Mouse (Mus musculus): Measurements from ENCODE around the gene Lss. TPM values are rescaled to one million over a fixed set of nuclear protein-coding genes. Genes with fewer than 3 reads are reported as not detected.

Gene Lss
- polyA plus RNA-seq, 1 experiment from 2014 or later: 55.9 TPM

DNA sequence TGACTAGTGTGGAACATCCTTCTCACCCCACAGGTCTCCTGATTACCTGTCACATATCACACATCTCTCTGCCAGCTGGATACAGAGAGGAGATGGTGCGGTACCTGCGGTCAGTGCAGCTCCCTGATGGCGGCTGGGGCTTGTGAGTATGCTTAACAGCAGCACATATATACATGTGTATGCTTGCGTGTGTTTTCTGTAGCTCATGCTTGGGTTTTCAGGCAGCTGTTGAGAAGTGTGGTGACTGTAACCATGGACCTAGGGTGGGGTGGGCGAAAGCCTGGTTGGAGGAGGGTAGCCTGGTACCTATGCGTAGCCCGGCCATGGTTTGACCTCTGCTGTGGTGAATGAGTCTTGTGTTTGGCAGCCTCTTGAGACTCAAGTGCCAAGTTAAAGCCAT is 4.1 kb downstream of the Lss start:
- no peak overlapping the region for H3K4me3 ChIP-seq
- H3K27ac ChIP-seq (replicated peaks): no peak overlapping the region
- no peak for DNase-seq (ENCODE audit: low spot score)
- no peaks in the 10 kb centered on the region for H3K27me3 ChIP-seq (replicated peaks; ENCODE audit: low read depth, poor library complexity, severe bottlenecking)
- peaks cover 31% of the 10 kb centered on the region for H3K4me1 ChIP-seq
- 96% methylated on average over 7 of the region's 7 CpGs for WGBS
- H3K9me3 ChIP-seq: no peaks in the 10 kb centered on the region
- H3K36me3 ChIP-seq (replicated peaks): peaks cover 76% of the 10 kb centered on the region

DNA sequence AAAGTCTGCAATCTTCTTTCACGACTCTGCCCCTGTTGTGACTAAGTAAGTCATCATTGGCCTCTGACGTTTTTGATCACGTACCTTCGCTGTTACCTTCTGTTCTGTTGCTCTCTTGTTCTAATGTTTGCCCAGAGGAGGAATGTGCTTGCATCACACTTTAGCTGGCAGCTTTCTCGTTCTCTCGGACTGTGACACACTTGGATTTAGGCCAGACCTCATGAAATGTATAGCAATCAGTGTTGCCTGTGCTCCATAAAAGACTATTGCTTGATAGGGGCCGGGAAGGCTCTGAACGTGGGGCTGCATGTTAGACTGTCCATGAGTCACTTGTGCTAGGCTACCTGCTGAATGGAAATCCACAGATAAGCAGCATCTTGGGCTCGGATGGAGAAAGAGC is 6.2 kb downstream of the Lss start:
- Histone ChIP-seq H3K27ac (replicated peaks) (no peak overlapping the region), H3K4me1 (peaks cover 10% of the 10 kb centered on the region), H3K36me3 (replicated peaks) (peaks cover 97% of the 10 kb centered on the region), H3K27me3 (replicated peaks; ENCODE audit: low read depth, poor library complexity, severe bottlenecking) (no peaks in the 10 kb centered on the region), H3K9me3 (no peaks in the 10 kb centered on the region), H3K4me3 (no peak overlapping the region)
- 86% methylated on average over 9 of the region's 9 CpGs for WGBS
- no peak for DNase-seq (ENCODE audit: low spot score)

DNA sequence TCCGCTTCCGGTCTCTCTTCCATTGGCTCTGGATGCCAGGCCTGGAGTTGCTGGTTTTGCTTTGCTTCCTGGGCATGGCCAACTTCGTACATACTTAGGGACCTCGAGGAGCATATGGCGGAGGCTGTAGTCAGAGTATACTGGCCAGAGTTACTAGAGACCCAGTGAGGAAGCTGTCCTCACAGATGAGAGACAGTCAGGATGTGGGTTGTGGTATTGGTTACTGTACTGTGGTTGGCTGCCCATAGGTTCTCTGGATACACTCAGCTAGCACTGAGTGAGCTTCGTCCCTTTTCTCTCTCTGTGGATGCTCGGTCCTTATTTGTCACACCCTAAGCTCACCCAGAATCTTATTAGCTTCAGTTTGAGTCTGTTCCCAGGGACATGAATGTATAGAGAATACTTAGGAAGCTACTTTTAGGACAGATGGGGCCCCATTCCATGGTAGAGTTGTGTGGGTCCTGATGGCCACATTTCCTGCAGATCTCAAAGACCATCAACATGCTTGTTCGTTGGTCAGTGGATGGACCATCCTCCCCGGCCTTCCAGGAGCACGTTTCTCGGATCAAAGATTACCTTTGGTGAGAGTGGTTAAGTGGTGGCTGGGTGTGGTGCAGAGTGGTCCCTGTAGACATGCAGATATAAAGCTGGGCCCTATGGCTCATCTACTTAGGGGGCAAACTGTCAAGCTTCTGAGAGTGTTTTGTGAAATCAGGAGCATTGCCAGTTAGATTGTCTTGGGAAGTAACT is 10.1 kb downstream of the Lss start:
- 94% methylated on average over 11 of the region's 11 CpGs for WGBS
- H3K27ac ChIP-seq (replicated peaks): no peak overlapping the region
- H3K4me1 ChIP-seq: no peaks in the 10 kb centered on the region
- no peak overlapping the region for H3K4me3 ChIP-seq
- H3K27me3 ChIP-seq (replicated peaks; ENCODE audit: low read depth, poor library complexity, severe bottlenecking): no peaks in the 10 kb centered on the region
- H3K36me3 ChIP-seq (replicated peaks): peaks cover 100% of the 10 kb centered on the region
- DNase-seq (ENCODE audit: low spot score): no peak
- H3K9me3 ChIP-seq: no peaks in the 10 kb centered on the region

DNA sequence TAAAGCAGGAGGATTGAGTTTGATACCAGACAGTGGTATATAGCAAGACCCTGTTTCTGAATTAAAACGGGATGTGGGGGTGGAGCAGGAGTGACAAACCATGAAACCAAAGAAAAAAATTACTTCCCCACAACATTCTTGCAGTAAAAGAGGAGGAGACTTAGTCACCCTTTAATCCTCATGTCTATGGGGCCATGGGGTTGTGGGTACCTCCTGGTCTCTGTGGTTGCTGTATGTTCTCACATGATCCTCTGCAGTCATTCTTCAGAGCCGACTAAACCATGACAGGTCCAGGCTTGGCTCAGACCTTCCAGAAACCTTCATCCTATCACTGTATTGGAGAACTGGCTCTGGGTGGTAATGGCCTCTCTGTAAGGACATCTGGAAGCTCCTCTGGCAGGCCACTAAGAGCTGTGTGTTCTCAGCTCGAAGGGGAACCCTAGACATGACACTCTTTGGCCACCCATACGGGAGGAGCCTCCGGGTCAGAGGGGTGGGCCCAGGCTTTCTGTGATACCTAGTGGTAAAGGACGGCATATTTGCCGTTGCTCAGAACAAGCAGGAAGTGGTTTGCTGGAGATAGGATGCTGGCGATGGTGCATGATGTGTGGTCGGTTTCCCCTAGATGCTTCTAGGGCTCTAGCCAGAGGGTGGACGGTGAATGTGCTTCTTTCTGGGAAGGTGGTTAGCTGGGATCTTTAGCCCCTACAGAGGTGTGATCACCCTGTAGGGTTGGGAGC is 11.4 kb downstream of the Lss start:
- H3K36me3 ChIP-seq (replicated peaks): peaks cover 100% of the 10 kb centered on the region
- 94% methylated on average over 10 of the region's 10 CpGs for WGBS

DNA sequence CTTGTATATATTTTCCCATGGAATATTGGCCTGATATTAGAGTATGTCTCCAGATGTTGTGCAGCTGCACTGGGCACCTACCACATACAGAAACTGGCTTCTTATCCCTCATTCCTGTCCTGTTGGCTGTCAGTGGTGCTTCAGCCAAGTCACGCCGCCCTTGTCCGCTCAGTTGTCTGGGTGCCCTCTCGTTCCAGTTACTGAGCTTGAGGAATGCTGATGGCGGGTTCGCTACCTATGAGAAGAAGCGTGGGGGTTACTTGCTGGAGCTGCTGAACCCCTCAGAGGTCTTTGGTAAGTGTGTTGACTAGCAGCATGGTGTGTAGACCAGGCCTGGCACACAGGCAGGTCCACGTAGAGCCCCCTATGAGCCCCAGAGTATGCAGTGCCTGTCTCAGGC is 15.2 kb downstream of the Lss start:
- Histone ChIP-seq H3K27me3 (replicated peaks; ENCODE audit: low read depth, poor library complexity, severe bottlenecking) (no peaks in the 10 kb centered on the region), H3K9me3 (no peaks in the 10 kb centered on the region), H3K4me1 (no peaks in the 10 kb centered on the region), H3K36me3 (replicated peaks) (peaks cover 100% of the 10 kb centered on the region), H3K4me3 (no peak overlapping the region), H3K27ac (replicated peaks) (no peak overlapping the region)
- 95% methylated on average over 8 of the region's 8 CpGs for WGBS
- no peak for DNase-seq (ENCODE audit: low spot score)

More for the DNA sequence above, 11.4 kb downstream of the Lss start:
- Histone ChIP-seq H3K27me3 (replicated peaks; ENCODE audit: low read depth, poor library complexity, severe bottlenecking) (no peaks in the 10 kb centered on the region), H3K27ac (replicated peaks) (no peak overlapping the region), H3K4me1 (no peaks in the 10 kb centered on the region), H3K9me3 (no peaks in the 10 kb centered on the region), H3K4me3 (no peak overlapping the region)
- no peak for DNase-seq (ENCODE audit: low spot score)

DNA sequence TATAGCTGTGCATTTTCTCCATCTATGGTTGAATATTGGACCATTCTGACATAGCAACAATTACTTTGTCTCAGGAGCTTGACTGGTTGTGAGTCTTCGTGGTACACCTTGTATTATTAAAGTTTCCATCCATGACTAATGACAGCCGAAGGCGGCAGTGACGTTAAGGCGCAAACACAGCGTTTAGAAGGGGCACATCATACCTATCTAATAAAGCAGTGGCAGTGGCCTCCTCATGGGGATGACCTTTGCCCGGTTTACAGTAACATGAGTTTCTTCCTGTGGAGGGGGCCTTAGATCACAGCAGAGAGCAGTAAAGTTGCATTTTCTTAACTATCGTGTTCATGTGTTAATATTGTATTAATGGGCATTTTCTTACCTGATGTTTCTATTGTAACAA is 16.8 kb downstream of the Lss start:
- Histone ChIP-seq H3K9me3 (no peaks in the 10 kb centered on the region), H3K36me3 (replicated peaks) (peaks cover 100% of the 10 kb centered on the region), H3K4me1 (no peaks in the 10 kb centered on the region), H3K27me3 (replicated peaks; ENCODE audit: low read depth, poor library complexity, severe bottlenecking) (no peaks in the 10 kb centered on the region), H3K27ac (replicated peaks) (no peak overlapping the region), H3K4me3 (no peak overlapping the region)
- 93% methylated on average over 8 of the region's 8 CpGs for WGBS
- DNase-seq (ENCODE audit: low spot score): no peak

DNA sequence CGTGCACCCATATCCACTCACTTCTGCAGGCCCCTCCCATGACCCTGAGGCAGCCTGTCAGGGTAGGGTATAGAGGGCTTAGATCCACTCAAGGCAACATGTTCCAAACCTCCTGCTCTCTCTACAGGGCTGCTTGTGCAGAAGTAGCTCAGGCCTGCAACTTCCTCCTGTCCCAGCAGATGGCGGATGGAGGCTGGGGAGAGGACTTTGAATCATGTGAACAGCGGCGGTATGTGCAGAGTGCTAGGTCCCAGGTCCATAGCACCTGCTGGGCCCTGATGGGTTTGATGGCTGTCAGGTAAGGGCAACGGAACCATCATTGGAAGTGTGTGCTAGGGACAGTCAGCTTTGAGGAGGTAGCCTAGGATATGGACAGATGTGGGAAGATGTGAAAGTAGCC is 19.1 kb downstream of the Lss start:
- no peaks in the 10 kb centered on the region for H3K27me3 ChIP-seq (replicated peaks; ENCODE audit: low read depth, poor library complexity, severe bottlenecking)
- WGBS: 85% methylated on average over 5 of the region's 5 CpGs

GRCm38 (mm10) chr10:76551556-76551955 is 20.2 kb downstream of the Lss start:
- Histone ChIP-seq H3K27me3 (replicated peaks; ENCODE audit: low read depth, poor library complexity, severe bottlenecking) (no peaks in the 10 kb centered on the region), H3K9me3 (no peaks in the 10 kb centered on the region), H3K36me3 (replicated peaks) (peaks cover 92% of the 10 kb centered on the region), H3K4me1 (no peaks in the 10 kb centered on the region), H3K27ac (replicated peaks) (no peak overlapping the region), H3K4me3 (no peak overlapping the region)
- no peak for DNase-seq (ENCODE audit: low spot score)
- 82% methylated on average over 3 of the region's 3 CpGs for WGBS

More for the DNA sequence above, 19.1 kb downstream of the Lss start:
- peaks cover 97% of the 10 kb centered on the region for H3K36me3 ChIP-seq (replicated peaks)
- H3K9me3 ChIP-seq: no peaks in the 10 kb centered on the region
- H3K4me3 ChIP-seq: no peak overlapping the region
- no peaks in the 10 kb centered on the region for H3K4me1 ChIP-seq
- H3K27ac ChIP-seq (replicated peaks): no peak overlapping the region
- no peak for DNase-seq (ENCODE audit: low spot score)

GRCm38 (mm10) chr10:76554061-76554460 is 22.7 kb downstream of the Lss start:
- Histone ChIP-seq H3K4me1 (no peaks in the 10 kb centered on the region), H3K27ac (replicated peaks) (no peak overlapping the region), H3K27me3 (replicated peaks; ENCODE audit: low read depth, poor library complexity, severe bottlenecking) (no peaks in the 10 kb centered on the region), H3K36me3 (replicated peaks) (peaks cover 68% of the 10 kb centered on the region), H3K9me3 (no peaks in the 10 kb centered on the region), H3K4me3 (no peak overlapping the region)
- WGBS: 91% methylated on average over 5 of the region's 5 CpGs
- DNase-seq (ENCODE audit: low spot score): no peak

DNA sequence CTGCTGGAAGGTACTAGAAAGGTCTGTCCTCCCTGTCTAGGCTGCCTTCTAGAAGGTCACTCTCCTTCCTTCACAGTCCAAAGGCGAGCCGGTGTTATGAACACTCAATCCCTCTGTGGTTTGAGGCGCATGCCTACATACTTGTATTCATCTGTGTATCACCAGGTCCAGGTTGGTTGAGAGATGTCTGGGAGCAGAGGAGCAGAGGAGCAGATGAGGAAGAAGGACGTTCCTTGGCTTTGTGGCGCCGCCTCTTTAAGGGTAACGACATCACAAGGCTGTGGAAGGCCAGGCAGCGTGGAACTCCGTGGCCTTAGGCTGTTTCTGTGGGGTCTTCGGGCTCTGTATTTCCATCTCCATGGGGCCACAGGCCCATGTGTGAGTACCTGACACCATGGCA is 30.6 kb downstream of the Lss start, which contains the start of gene Spatc1l:
Gene Spatc1l, plus strand, starts transcription at position 301 of the 400 bp plus-strand sequence.
- 90% methylated on average over 10 of the region's 10 CpGs for WGBS
- Histone ChIP-seq H3K9me3 (no peaks in the 10 kb centered on the region), H3K4me3 (no peak within 1 kb of the TSS)

DNA sequence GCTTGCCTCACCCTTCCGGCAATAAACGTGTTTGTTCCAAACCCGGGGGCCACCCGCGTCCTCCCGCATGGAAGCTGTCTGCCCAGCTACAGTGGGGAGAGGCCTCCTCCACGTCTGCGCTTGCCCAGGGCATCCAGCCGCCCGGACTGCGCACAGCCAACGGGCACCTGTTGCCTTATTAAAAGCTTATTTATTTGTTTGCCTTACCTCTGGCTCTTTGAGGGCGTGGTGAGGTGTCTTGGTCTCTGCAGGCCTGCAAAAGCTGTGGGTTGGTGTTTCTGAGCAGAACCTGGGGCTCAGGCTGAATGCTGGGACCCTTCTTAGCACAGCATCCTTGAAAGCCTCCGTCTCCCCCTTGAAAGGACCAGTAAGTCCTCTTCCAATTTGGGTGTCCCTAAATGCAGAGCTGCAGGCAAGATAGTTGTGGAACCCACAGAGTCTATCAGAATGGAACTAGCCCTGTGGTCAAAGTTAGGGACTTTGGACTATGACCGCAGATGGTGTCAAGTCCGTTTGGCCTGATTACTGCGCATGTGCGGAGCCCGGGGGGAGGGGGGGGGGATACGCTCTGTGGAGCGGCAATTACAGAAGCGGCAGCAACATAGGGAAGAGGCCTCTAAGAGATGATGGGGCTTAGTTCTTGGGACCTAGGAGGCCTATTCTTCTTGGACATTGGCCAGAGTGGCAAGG is 38.8 kb downstream of the Lss start:
- peaks cover 5% of the 10 kb centered on the region; the same call in 1 of the 2 replicates for H3K4me1 ChIP-seq
- no peak overlapping the region for H3K4me3 ChIP-seq
- H3K27me3 ChIP-seq (replicated peaks; ENCODE audit: low read depth, poor library complexity, severe bottlenecking): no peaks in the 10 kb centered on the region
- no peak for DNase-seq (ENCODE audit: low spot score)
- no peaks in the 10 kb centered on the region for H3K36me3 ChIP-seq (replicated peaks)
- no peak overlapping the region for H3K27ac ChIP-seq (replicated peaks)
- no peaks in the 10 kb centered on the region for H3K9me3 ChIP-seq
- WGBS: 90% methylated on average over 22 of the region's 22 CpGs

More for the DNA sequence above, 30.6 kb downstream of the Lss start, which contains the start of gene Spatc1l:
- Histone ChIP-seq H3K4me1 (no peaks in the 10 kb centered on the region), H3K36me3 (replicated peaks) (no peaks in the 10 kb centered on the region), H3K27ac (replicated peaks) (no peak within 1 kb of the TSS), H3K27me3 (replicated peaks; ENCODE audit: low read depth, poor library complexity, severe bottlenecking) (no peaks in the 10 kb centered on the region)
- DNase-seq (ENCODE audit: low spot score): no peak

DNA sequence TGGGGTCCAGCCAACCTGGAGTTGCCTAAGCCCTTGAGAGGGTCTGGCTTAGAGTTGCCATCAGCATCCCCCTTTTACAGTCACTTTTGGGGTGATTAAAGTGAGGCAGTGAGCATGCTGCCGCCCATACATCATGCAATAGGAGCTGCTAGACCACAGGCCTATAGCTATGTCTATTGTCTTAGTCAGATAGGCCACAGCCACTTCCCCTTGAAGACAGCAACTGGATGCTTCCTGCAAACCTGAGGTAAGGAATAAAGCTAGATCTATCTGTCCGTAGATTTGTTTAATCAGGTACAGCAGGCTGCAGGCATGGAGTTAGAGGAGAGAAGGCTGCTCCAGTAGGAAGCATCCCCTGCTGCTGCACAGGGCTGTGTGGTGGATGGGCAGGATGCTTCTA is 39.7 kb downstream of the Lss start:
- no peaks in the 10 kb centered on the region for H3K27me3 ChIP-seq (replicated peaks; ENCODE audit: low read depth, poor library complexity, severe bottlenecking)
- no peaks in the 10 kb centered on the region for H3K9me3 ChIP-seq
- no peak for DNase-seq (ENCODE audit: low spot score)
- H3K4me3 ChIP-seq: no peak overlapping the region
- no peak overlapping the region for H3K27ac ChIP-seq (replicated peaks)
- no peaks in the 10 kb centered on the region for H3K36me3 ChIP-seq (replicated peaks)
- peaks cover 8% of the 10 kb centered on the region; the same call in 1 of the 2 replicates for H3K4me1 ChIP-seq
- 74% methylated on average over 2 of the region's 2 CpGs for WGBS
